Mouse (Mus musculus): Measurements from ENCODE around the gene Psma7. TPM values are rescaled to one million over a fixed set of nuclear protein-coding genes. Genes with fewer than 3 reads are reported as not detected.

Psma7 gene
- total RNA-seq (2012; rRNA removed) (515 and 606 TPM in 2 replicates), polyA plus RNA-seq (2012; ENCODE audit: insufficient read depth in 1 of 2, insufficient read length in 2 of 2, low read depth in 1 of 2, low replicate concordance in 2 of 2, missing spikeins in 1 of 2) (100 to 1,000 TPM; 394 to 458 TPM)

DNA sequence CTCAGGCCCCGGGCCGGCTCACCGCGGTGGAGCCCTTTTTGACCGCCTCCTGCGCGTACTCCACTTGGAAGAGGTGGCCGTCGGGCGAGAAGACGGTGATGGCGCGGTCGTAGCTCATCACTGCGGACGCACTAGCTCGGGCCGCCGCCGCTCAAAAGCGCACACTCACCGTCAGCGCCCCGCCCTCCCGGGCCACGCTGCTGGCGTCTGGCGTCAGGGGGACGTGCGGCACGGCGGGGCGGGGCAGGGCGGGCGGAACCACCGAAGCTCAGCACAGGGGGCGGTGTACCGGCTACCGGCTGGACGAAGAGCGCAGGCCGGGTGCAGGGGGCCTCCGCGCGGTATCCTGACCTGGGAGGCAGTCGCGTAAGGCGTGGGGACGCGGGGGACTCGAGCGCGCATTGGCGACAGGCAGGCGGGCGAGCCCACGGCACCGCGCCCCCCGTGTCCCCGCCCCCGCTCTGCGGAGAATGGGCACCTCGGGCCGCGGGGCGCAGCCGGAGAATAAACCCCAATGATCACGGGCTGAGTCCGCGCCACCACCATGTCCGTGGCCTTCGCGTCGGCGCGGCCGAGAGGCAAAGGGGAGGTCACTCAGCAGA lies at the start of gene Psma7, which contains the start of gene Ss18l1:
Psma7 (minus strand) TSS at position 178 of the 602 bp plus-strand sequence.
Ss18l1 (plus strand) TSS at position 254 of the 602 bp plus-strand sequence.
- no peaks in the 10 kb centered on the region for H3K27me3 ChIP-seq (ENCODE audit: control insufficient read depth in 1 of 2, insufficient read depth in 2 of 2, low read length in 2 of 2)
- DNase-seq (ENCODE audit: low read depth, low spot score), result peak; percentile 94
- peak within 1 kb of the TSS; percentile 95 for H3K9ac ChIP-seq (ENCODE audit: control insufficient read depth, low read depth, low read length, poor library complexity, severe bottlenecking)
- H3K27ac ChIP-seq (ENCODE audit: control insufficient read depth, low read depth, low read length), result peak within 1 kb of the TSS; percentile 75
- peak within 1 kb of the TSS; percentile 87 to 91 for H3K4me3 ChIP-seq (ENCODE audit: control insufficient read depth in 1 of 2, insufficient read depth in 1 of 2, low read depth in 2 of 2, low read length in 2 of 2)
- peaks cover 43% of the 10 kb centered on the region for H3K79me2 ChIP-seq (ENCODE audit: control insufficient read depth, insufficient read depth, low read length, poor library complexity)
- H3K36me3 ChIP-seq (ENCODE audit: control insufficient read depth in 1 of 2, insufficient read depth in 2 of 2, low read length in 2 of 2), result peaks cover 12 to 13% of the 10 kb centered on the region in 2 experiments
- H3K9me3 ChIP-seq (replicated peaks; ENCODE audit: insufficient read depth, low read length), result no peaks in the 10 kb centered on the region
- H3K4me1 ChIP-seq (ENCODE audit: control insufficient read depth in 1 of 2, insufficient read depth in 2 of 2, low read length in 2 of 2), result peaks cover 4 to 17% of the 10 kb centered on the region in 2 experiments; a peak in 3 of 4 replicates
- TF ChIP-seq ZC3H11A (IDR thresholded peaks at IDR 0.05; ENCODE audit: low read depth, low read length) (no peak), MAFK (IDR thresholded peaks at IDR 0.05; ENCODE audit: borderline replicate concordance, low read depth, low read length) (no peak), MEF2A (IDR thresholded peaks at IDR 0.05; ENCODE audit: extremely low read depth, insufficient replicate concordance, low read depth, low read length, poor library complexity, severe bottlenecking) (no peak), GATA1 (IDR thresholded peaks at IDR 0.05; ENCODE audit: low read depth, low read length) (no peak), RAD21 (IDR thresholded peaks at IDR 0.05; ENCODE audit: low read depth, low read length) (no peak), TBP (IDR thresholded peaks at IDR 0.05; ENCODE audit: low read depth, low read length) (no peak), CHD1 (IDR thresholded peaks at IDR 0.05; ENCODE audit: low read depth, low read length) (peak; percentile 98), SMC3 (IDR thresholded peaks at IDR 0.05; ENCODE audit: low read depth, low read length) (no peak), TCF12 (IDR thresholded peaks at IDR 0.05; ENCODE audit: low read depth, low read length) (peak; percentile 54; the same call in 1 of the 2 replicates), UBTF (IDR thresholded peaks at IDR 0.05; ENCODE audit: borderline replicate concordance, insufficient read depth, low read depth, low read length) (no peak), MXI1 (IDR thresholded peaks at IDR 0.05; ENCODE audit: low read depth, low read length) (peak; percentile 70), BHLHE40 (IDR thresholded peaks at IDR 0.05; ENCODE audit: borderline replicate concordance, low read depth, low read length) (no peak), ELF1 (IDR thresholded peaks at IDR 0.05; ENCODE audit: low read depth, low read length) (no peak; the same call in 1 of the 2 replicates), ETS1 (IDR thresholded peaks at IDR 0.05; ENCODE audit: low read depth, low read length) (0 out of 2 replicates have a peak, but pooled peaks have one; percentile 7), POLR2AphosphoS2 (IDR thresholded peaks at IDR 0.05; ENCODE audit: low read length) (peak; percentile 64), MAX (IDR thresholded peaks at IDR 0.05; ENCODE audit: low read length) (no peak), E2F4 (IDR thresholded peaks at IDR 0.05; ENCODE audit: borderline replicate concordance, low read depth, low read length) (no peak), ZMIZ1 (IDR thresholded peaks at IDR 0.05; ENCODE audit: low read depth, low read length) (peak; percentile 84; the same call in 1 of the 2 replicates), CHD2 (IDR thresholded peaks at IDR 0.05; ENCODE audit: low read length) (no peak), SIN3A (IDR thresholded peaks at IDR 0.05; ENCODE audit: low read length) (peak; percentile 57), RCOR1 (IDR thresholded peaks at IDR 0.05; ENCODE audit: low read depth, low read length) (no peak), USF1 (IDR thresholded peaks at IDR 0.05; ENCODE audit: low read depth, low read length) (no peak), JUND (IDR thresholded peaks at IDR 0.05; ENCODE audit: low read depth, low read length) (no peak), EP300 (IDR thresholded peaks at IDR 0.05; ENCODE audit: low read depth in 1 of 2, low read length in 2 of 2) (0 out of 4 replicates have a peak, but pooled peaks of 1 of the 2 experiments have one; percentile 2), POLR2AphosphoS5 (IDR thresholded peaks at IDR 0.05; ENCODE audit: borderline replicate concordance, low read depth, low read length) (no peak), POLR2A (IDR thresholded peaks at IDR 0.05; ENCODE audit: control insufficient read depth in 1 of 2, insufficient read depth in 1 of 2, low read depth in 1 of 2, low read length in 2 of 2, poor library complexity in 1 of 2) (peak; percentile 56 to 88), USF2 (IDR thresholded peaks at IDR 0.05; ENCODE audit: borderline replicate concordance in 1 of 2, insufficient read depth in 1 of 2, low read depth in 1 of 2, low read length in 2 of 2) (no peak), CTCF (IDR thresholded peaks at IDR 0.05 in 2 of 3, conservative IDR thresholded peaks at IDR 0.05 in 1 of 3; ENCODE audit: control insufficient read depth in 1 of 3, insufficient read depth in 1 of 3, low read depth in 2 of 3, low read length in 3 of 3, poor library complexity in 1 of 3, severe bottlenecking in 1 of 3) (no peak), MYB (IDR thresholded peaks at IDR 0.05; ENCODE audit: low read depth, low read length) (no peak), MYC (IDR thresholded peaks at IDR 0.05; ENCODE audit: low read depth, low read length) (no peak), ZNF384 (IDR thresholded peaks at IDR 0.05; ENCODE audit: low read depth, low read length) (no peak), HCFC1 (IDR thresholded peaks at IDR 0.05; ENCODE audit: low read depth, low read length) (peak; percentile 75; the same call in 1 of the 2 replicates), NELFE (IDR thresholded peaks at IDR 0.05; ENCODE audit: low read depth, low read length) (peak; percentile 81), ZKSCAN1 (IDR thresholded peaks at IDR 0.05; ENCODE audit: low read depth, low read length) (no peak), KAT2A (conservative IDR thresholded peaks at IDR 0.05; ENCODE audit: low read depth, low read length) (no peak; the same call in 1 of the 2 replicates), MAZ (IDR thresholded peaks at IDR 0.05; ENCODE audit: low read depth, low read length) (peak; percentile 45; the same call in 1 of the 2 replicates)
